Mouse (Mus musculus) ovary, adult 18-20 months (tissue): Measurements from ENCODE around the gene Sorcs1.

Source experiments
- DNase-seq: peaks from one replicate; pipeline ENCODE4 v3.0.0; 2022; ENCODE audit warnings: low spot score, mixed read lengths

Gene Sorcs1

GRCm38 (mm10) chr19:50558771-50559170 lies 119.7 kb downstream of the Sorcs1 start:
- DNase-seq, result no peak

- no peak for DNase-seq
Measured at GRCm38 (mm10) chr19:50534031-50534430, 144.4 kb downstream of the Sorcs1 start.

GRCm38 (mm10) chr19:50527835-50528234 lies 150.6 kb downstream of the Sorcs1 start:
- no peak for DNase-seq

- no peak for DNase-seq
Measured at GRCm38 (mm10) chr19:50526094-50526493, 152.4 kb downstream of the Sorcs1 start.

- DNase-seq, result no peak
Measured at GRCm38 (mm10) chr19:50521943-50522342, 156.5 kb downstream of the Sorcs1 start.

GRCm38 (mm10) chr19:50515059-50515673 lies 163.3 kb downstream of the Sorcs1 start:
- DNase-seq, result no peak

GRCm38 (mm10) chr19:50514309-50514830 lies 164.1 kb downstream of the Sorcs1 start:
- DNase-seq, result no peak

GRCm38 (mm10) chr19:50502816-50503215 lies 175.6 kb downstream of the Sorcs1 start:
- DNase-seq, result no peak

- DNase-seq, result no peak
Measured at GRCm38 (mm10) chr19:50491121-50491520, 187.3 kb downstream of the Sorcs1 start.

- no peak for DNase-seq
Measured at GRCm38 (mm10) chr19:50490721-50491120, 187.7 kb downstream of the Sorcs1 start.

GRCm38 (mm10) chr19:50489786-50490185 lies 188.7 kb downstream of the Sorcs1 start:
- DNase-seq, result no peak

- no peak for DNase-seq
Measured at GRCm38 (mm10) chr19:50488421-50488820, 190.0 kb downstream of the Sorcs1 start.

GRCm38 (mm10) chr19:50487768-50488167 lies 190.7 kb downstream of the Sorcs1 start:
- DNase-seq, result peak; percentile 2

GRCm38 (mm10) chr19:50486345-50486744 lies 192.1 kb downstream of the Sorcs1 start:
- no peak for DNase-seq

GRCm38 (mm10) chr19:50476774-50477173 lies 201.7 kb downstream of the Sorcs1 start:
- no peak for DNase-seq

GRCm38 (mm10) chr19:50468592-50468991 lies 209.9 kb downstream of the Sorcs1 start:
- DNase-seq, result no peak

GRCm38 (mm10) chr19:50464811-50465210 lies 213.6 kb downstream of the Sorcs1 start:
- no peak for DNase-seq

- DNase-seq, result no peak
Measured at GRCm38 (mm10) chr19:50458581-50458980, 219.9 kb downstream of the Sorcs1 start.

- DNase-seq, result no peak
Measured at GRCm38 (mm10) chr19:50457275-50457892, 221.1 kb downstream of the Sorcs1 start.

GRCm38 (mm10) chr19:50441099-50441498 lies 237.3 kb downstream of the Sorcs1 start:
- DNase-seq, result no peak

- no peak for DNase-seq
Measured at GRCm38 (mm10) chr19:50440246-50440910, 238.1 kb downstream of the Sorcs1 start.

GRCm38 (mm10) chr19:50439464-50439881 lies 239.0 kb downstream of the Sorcs1 start:
- no peak for DNase-seq

- no peak for DNase-seq
Measured at GRCm38 (mm10) chr19:50422928-50423327, 255.5 kb downstream of the Sorcs1 start.
